Mouse (Mus musculus) myocyte (in vitro differentiated cells): Measurements from ENCODE around the gene Aldh1b1.

ENCODE experiments used
- POLR2A ChIP-seq: IDR thresholded peaks from one replicate; pipeline ENCODE4 v1.6.1; 2011; ENCODE audit warnings: low read depth, mild to moderate bottlenecking, control low read depth, moderate library complexity; ENCODE audit not compliant: insufficient read length
- USF1 ChIP-seq: IDR thresholded peaks from one replicate; pipeline ENCODE4 v1.6.1; 2011; ENCODE audit warnings: low read depth, mild to moderate bottlenecking, control low read depth, moderate library complexity

DNA sequence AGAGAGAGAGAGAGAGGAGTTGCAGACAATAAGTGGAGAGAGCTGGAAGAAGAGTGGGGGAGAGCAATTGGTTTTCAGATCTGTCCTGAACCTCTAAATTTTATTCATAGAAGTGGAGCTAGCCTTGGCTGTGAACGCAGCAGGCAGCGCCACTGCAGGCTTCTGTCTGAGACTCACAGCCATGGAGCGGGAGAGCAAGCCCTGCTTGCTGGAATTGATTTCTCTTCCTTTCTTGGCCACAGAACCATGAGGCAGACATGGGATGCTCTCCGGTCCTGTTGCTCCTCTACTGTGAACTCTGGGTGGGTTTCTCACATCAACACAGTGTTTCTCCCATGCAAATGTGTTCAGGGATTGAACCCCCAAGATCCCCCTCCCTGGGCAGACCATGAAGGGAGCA lies 44.7 kb upstream of the Aldh1b1 start:
- TF ChIP-seq POLR2A (no peak), USF1 (no peak)
